Mouse (Mus musculus) lung, embryonic 16.5 days (tissue): ENCODE results near the gene Cuzd1. TPM values are rescaled to one million over a fixed set of nuclear protein-coding genes. Genes with fewer than 3 reads are reported as not detected.

Experiments used
- ATAC-seq: fragments of 200-750 bp; cut with Nextera tagmentation; 2 replicates; pipeline ENCODE4 v1.8.0; 2017; ENCODE audit warnings: low read depth, mild to moderate bottlenecking, moderate library complexity
- H3K27ac ChIP-seq: fragments of 300-500 bp; sonication (generic); 2 replicates; pipeline ENCODE4 v1.5.1; 2014; ENCODE audit warnings: mild to moderate bottlenecking, control low read depth, low read length
- H3K27me3 ChIP-seq: fragments of 300-500 bp; sonication (generic); 2 replicates; pipeline ENCODE4 v1.6.1; 2014; ENCODE audit warnings: low read depth, low read length, mixed read lengths; ENCODE audit not compliant: control insufficient read depth, insufficient read depth
- H3K36me3 ChIP-seq: fragments of 300-500 bp; sonication (generic); 2 replicates; pipeline ENCODE4 v1.6.1; 2014; ENCODE audit warnings: low read length; ENCODE audit not compliant: control insufficient read depth, insufficient read depth
- H3K4me1 ChIP-seq: fragments of 300-500 bp; sonication (generic); replicated peaks from 2 replicates; pipeline ENCODE4 v1.6.1; 2014; ENCODE audit warnings: low read length, mixed read lengths; ENCODE audit not compliant: control insufficient read depth, insufficient read depth
- H3K4me2 ChIP-seq: fragments of 300-500 bp; sonication (generic); 2 replicates; pipeline ENCODE4 v1.6.1; 2014; ENCODE audit warnings: low read depth, low read length, control low read depth
- H3K4me3 ChIP-seq: fragments of 300-500 bp; sonication (generic); 2 replicates; pipeline ENCODE4 v1.5.1; 2014; ENCODE audit warnings: mild to moderate bottlenecking, low read length, control low read depth
- H3K9ac ChIP-seq: fragments of 300-500 bp; sonication (generic); 2 replicates; pipeline ENCODE4 v1.6.1; 2014; ENCODE audit warnings: low read length, control low read depth
- H3K9me3 ChIP-seq: fragments of 300-500 bp; sonication (generic); 2 replicates; pipeline ENCODE4 v1.6.1; 2016; ENCODE audit warnings: low read length; ENCODE audit not compliant: control insufficient read depth
- WGBS: fragments of 180-500 bp; shearing (Covaris S2); extraction: QIAGEN DNeasy Blood & Tissue Kit; methylation state at CpG from one replicate; pipeline ENCODE4 v1.1.7; 2014; 5-methylcytosine and 5-hydroxymethylcytosine counted together
- polyA plus RNA-seq: library from polyadenylated mRNA; unstranded; fragments of >200 nt; fragmentation: Nextera tagmentation; extraction: Ambion mirVana; gene quantifications from 2 replicates; pipeline ENCODE4 v1.2.1, GENCODE M21; 2015

Cuzd1 gene
- not detected in 2 replicates for polyA plus RNA-seq

GRCm38 (mm10) chr7:131322192-131322591 lies at the start of gene Cuzd1:
TSS of gene Cuzd1 (minus strand) at chr7:131322292.
- Histone ChIP-seq H3K9me3 (no peaks in the 10 kb centered on the region), H3K4me1 (no peaks in the 10 kb centered on the region), H3K9ac (no peak within 1 kb of the TSS), H3K4me3 (no peak within 1 kb of the TSS), H3K4me2 (no peak within 1 kb of the TSS), H3K27ac (no peak within 1 kb of the TSS), H3K36me3 (no peaks in the 10 kb centered on the region), H3K27me3 (no peaks in the 10 kb centered on the region)
- no peak for ATAC-seq
- 78% methylated on average over 2 of the region's 2 CpGs for WGBS

DNA sequence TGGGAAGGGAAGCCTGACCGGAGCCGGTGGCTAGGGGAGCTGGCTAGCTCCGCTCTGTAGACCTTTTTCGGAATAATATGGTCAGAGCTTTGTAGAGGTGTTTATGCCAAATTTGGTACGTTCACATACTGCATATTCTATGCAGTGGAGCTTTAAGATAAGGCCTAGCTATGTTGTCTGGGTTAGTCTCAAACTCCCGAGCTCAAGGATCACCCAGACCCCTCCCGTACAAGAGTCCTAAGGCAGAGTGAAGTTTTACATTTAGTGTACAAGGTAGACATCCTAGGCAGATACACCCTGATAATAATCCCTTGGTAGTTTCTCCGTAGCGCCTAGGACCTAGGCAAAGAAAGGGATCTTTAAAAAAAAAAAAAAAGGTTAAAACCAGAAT lies 49.4 kb upstream of the Cuzd1 start:
- no peaks in the 10 kb centered on the region for H3K36me3 ChIP-seq
- WGBS: 5% methylated on average over 9 of the region's 9 CpGs
- ATAC-seq: no peak; the same call in 1 of the 2 replicates
- H3K27ac ChIP-seq: peak overlapping the region; percentile 99
- no peaks in the 10 kb centered on the region for H3K27me3 ChIP-seq
- no peaks in the 10 kb centered on the region for H3K9me3 ChIP-seq
- H3K4me3 ChIP-seq: peak overlapping the region; percentile 78
- peak overlapping the region; percentile 92 for H3K9ac ChIP-seq
- peak overlapping the region; percentile 71 for H3K4me2 ChIP-seq
- peaks cover 3% of the 10 kb centered on the region; the same call in 1 of the 2 replicates for H3K4me1 ChIP-seq

- ATAC-seq: peak; percentile 98
- peak within 1 kb of the TSS; percentile 92 for H3K9ac ChIP-seq
- peak within 1 kb of the TSS; percentile 78 for H3K4me3 ChIP-seq
- H3K36me3 ChIP-seq: no peaks in the 10 kb centered on the region
- H3K9me3 ChIP-seq: no peaks in the 10 kb centered on the region
- H3K4me2 ChIP-seq: peak within 1 kb of the TSS; percentile 71
- WGBS: 4% methylated on average over 47 of the region's 47 CpGs
- H3K27me3 ChIP-seq: no peaks in the 10 kb centered on the region
- peak within 1 kb of the TSS; percentile 99 for H3K27ac ChIP-seq
- H3K4me1 ChIP-seq: peaks cover 3% of the 10 kb centered on the region; the same call in 1 of the 2 replicates
Measured at GRCm38 (mm10) chr7:131370648-131371469, 48.8 kb upstream of the Cuzd1 start, which contains the start of gene Pstk. TSS of gene Pstk (plus strand) at chr7:131371141.

DNA sequence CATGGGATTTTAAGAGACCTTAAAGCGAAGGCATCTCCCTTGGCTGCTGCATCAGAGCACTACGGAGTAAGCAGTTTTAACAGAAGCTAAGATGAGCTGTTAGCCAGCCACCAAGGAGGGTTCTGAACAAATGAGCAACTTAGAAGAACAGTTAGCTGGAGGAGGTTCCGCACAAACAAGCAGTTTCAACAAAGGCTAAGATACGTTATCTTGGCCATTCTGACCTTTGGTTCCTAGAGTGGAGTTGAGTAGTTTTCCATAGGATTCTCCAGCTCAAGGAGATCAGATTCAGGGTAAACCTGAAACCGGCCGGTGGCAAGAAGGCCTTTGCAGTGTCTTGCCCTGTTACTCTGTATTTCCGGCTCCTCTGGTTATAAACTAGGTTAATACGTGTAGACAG lies 42.0 kb upstream of the Cuzd1 start:
- ATAC-seq: no peak
- H3K27me3 ChIP-seq: no peaks in the 10 kb centered on the region
- H3K36me3 ChIP-seq: peaks cover under 1% of the 10 kb centered on the region; the same call in 1 of the 2 replicates
- no peak overlapping the region for H3K9ac ChIP-seq
- H3K4me1 ChIP-seq: peaks cover 13% of the 10 kb centered on the region
- H3K4me2 ChIP-seq: no peak overlapping the region
- WGBS: 74% methylated on average over 8 of the region's 8 CpGs
- no peak overlapping the region for H3K4me3 ChIP-seq
- H3K9me3 ChIP-seq: no peaks in the 10 kb centered on the region
- no peak overlapping the region for H3K27ac ChIP-seq

DNA sequence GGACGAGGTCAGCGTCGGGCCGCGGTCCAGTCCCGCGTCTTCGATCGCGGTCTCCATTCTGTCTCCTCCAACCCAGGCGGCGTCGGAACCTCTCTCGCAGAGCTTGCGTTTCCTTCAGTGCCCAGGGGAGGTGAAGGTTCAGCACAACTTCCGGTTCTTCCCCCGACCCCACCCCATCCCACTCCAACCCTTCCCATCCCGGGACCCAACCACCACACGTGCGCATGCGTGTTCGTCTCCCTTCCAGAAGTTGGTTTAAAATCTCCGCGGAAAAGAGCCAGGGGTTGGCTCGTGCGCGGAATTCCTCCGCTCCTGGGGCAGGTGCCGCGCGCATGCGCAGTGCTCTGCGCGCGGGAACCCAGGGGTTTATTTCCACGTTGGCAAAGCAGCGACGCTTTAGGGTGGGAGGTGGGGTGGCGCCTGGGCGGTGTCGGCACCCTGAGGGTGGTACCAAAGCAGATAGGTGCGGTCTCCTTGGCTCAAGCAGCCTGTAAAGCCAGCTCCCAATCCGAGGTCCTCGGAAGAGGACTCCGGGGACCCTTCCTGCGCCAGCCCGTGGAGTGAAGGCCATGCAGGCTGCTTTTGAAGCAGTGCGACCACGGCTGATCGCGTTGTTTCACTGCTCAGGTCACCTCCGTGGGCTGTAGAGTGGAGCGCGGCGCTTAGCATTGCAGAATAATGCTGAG lies 40.7 kb upstream of the Cuzd1 start, which contains the start of gene 2310057M21Rik:
2310057M21Rik (minus strand) TSS at position 145 of the 686 bp plus-strand sequence.
- under 1% methylated on average over 55 of the region's 55 CpGs for WGBS
- ATAC-seq: peak; percentile 99
- H3K9ac ChIP-seq: peak within 1 kb of the TSS; percentile 92
- H3K36me3 ChIP-seq: peaks cover 13% of the 10 kb centered on the region; the same call in 1 of the 2 replicates
- H3K9me3 ChIP-seq: no peaks in the 10 kb centered on the region
- H3K4me2 ChIP-seq: peak within 1 kb of the TSS; percentile 94
- H3K27me3 ChIP-seq: no peaks in the 10 kb centered on the region
- H3K4me1 ChIP-seq: peaks cover 13% of the 10 kb centered on the region
- H3K4me3 ChIP-seq: peak within 1 kb of the TSS; percentile 84
- H3K27ac ChIP-seq: peak within 1 kb of the TSS; percentile 97

- H3K9ac ChIP-seq: peak overlapping the region; percentile 92
- peak overlapping the region; percentile 91 for H3K27ac ChIP-seq
- under 1% methylated on average over 35 of the region's 35 CpGs for WGBS
- H3K4me1 ChIP-seq: peaks cover 13% of the 10 kb centered on the region
- peak overlapping the region; percentile 84 for H3K4me3 ChIP-seq
- peaks cover 16% of the 10 kb centered on the region; the same call in 1 of the 2 replicates for H3K36me3 ChIP-seq
- H3K27me3 ChIP-seq: no peaks in the 10 kb centered on the region
- H3K4me2 ChIP-seq: peak overlapping the region; percentile 94
- peak; percentile 74 for ATAC-seq
- H3K9me3 ChIP-seq: no peaks in the 10 kb centered on the region
Measured at GRCm38 (mm10) chr7:131362269-131362614, 40.1 kb upstream of the Cuzd1 start.

DNA sequence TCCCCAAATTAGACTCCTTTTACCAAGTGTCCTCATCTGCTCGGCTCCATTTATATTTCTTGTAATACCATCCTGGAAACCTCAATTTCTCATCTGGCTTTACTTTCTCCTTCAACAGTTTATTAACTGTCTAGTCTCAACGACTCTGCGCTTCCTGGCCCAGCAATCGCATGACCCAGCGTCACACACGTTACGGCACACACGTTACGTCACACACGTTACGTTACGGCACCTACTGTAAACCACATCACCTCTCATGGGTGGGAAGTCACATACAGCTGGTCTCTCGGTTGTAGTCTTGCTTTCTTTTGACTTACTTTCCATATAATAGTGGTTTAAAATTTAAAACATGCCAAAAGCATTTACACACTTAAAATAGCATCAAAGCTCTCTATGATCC lies 34.0 kb upstream of the Cuzd1 start:
- H3K4me3 ChIP-seq: no peak overlapping the region
- H3K9ac ChIP-seq: no peak overlapping the region
- no peaks in the 10 kb centered on the region for H3K27me3 ChIP-seq
- no peak overlapping the region for H3K4me2 ChIP-seq
- WGBS: 90% methylated on average over 13 of the region's 13 CpGs
- ATAC-seq: no peak
- no peaks in the 10 kb centered on the region for H3K9me3 ChIP-seq
- peaks cover 3% of the 10 kb centered on the region for H3K4me1 ChIP-seq
- no peak overlapping the region for H3K27ac ChIP-seq
- H3K36me3 ChIP-seq: peaks cover 27% of the 10 kb centered on the region

DNA sequence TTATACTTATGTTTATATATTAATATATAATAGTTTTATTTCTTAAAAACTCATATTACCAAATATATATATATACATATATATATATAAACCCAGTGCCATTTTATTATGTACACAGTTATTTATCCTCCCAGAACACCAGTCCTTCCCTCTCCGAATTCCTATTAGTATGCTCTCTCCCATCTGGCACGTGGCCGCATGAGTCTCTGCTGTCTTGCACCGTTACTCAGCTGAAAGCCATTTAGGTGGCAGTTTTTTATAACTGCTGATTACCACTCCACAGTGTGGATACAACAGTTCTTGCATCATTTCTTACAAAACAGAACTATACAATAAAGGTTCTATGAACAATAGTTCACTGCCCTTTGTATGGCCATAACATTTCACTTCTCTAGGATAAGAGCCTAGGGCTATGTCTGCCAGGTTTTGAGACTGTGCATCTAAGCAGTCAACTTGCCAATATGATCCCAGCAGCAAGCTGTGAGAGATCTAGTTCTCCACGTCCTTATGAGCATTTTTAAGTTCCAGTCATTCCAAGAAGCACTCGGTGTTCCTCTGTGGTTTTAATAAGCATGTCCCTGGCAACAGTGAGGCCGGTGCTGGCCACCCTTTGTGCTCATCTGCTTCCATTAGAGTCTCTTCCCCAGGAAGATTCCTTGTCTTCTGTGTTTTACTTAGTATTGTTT lies 23.9 kb upstream of the Cuzd1 start:
- no peaks in the 10 kb centered on the region for H3K9me3 ChIP-seq
- no peak overlapping the region for H3K9ac ChIP-seq
- ATAC-seq: no peak
- H3K27ac ChIP-seq: no peak overlapping the region
- H3K4me3 ChIP-seq: no peak overlapping the region
- H3K36me3 ChIP-seq: peaks cover 31% of the 10 kb centered on the region
- no peaks in the 10 kb centered on the region for H3K4me1 ChIP-seq
- H3K4me2 ChIP-seq: no peak overlapping the region
- H3K27me3 ChIP-seq: no peaks in the 10 kb centered on the region
- WGBS: 85% methylated on average over 7 of the region's 7 CpGs
